Mouse (Mus musculus) CH12F3 (cell line): ENCODE data around the gene Wwox.

ENCODE experiments used
- in situ Hi-C: fragments of 300-500 bp; cut with MboI; formaldehyde crosslinking; loops from 2 replicates; pipeline ENCODE4 v1.14.3; 2020; ENCODE audit warnings: low sequenced_read_pairs

Wwox gene

DNA sequence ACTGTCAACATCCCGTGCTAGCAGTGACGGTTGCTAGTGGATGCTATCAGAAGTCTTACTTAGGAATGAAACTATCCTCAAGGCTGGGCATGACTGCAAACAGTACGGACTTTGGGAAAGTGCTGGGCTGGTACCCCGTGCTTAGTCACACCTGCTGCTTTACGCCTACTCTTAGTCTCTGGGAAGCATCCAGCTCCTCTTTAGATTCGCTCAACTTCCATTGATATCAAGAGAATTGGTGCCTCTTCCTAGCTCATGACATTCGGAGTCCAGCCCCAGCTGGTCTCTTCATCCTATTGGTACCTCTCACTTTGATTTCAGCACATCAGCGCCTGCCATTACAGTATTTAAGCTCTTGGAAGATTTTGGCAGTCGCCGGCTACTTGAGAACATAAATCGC lies 23.1 kb downstream of the Wwox start:
- in situ Hi-C loops, result loop anchor here (25.0 kb wide), 1 partner anchor 1975 kb away; no protein-coding TSS in a partner anchor

DNA sequence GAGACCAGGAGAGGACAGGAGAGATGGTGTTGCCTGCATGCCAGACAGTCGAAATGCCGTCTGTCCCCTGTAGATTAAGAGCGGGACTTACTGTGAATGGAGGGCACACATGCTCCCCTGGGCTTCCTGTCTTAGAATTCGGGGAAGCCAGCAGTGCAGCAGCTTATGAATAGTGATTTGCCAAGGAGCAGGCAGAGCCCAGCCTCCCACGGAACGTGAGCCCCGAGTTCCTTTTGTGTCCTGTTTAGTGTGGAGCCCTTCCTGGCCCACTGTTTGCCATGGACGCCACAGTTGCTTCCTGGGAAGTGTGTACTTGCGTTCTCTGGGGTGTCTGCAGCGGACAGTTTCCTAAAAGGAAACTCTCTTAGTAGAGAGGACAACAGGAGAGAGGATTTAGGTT lies 23.9 kb downstream of the Wwox start:
- in situ Hi-C loops, result loop anchor here (25.0 kb wide), 1 partner anchor 1974 kb away; no protein-coding TSS in a partner anchor

DNA sequence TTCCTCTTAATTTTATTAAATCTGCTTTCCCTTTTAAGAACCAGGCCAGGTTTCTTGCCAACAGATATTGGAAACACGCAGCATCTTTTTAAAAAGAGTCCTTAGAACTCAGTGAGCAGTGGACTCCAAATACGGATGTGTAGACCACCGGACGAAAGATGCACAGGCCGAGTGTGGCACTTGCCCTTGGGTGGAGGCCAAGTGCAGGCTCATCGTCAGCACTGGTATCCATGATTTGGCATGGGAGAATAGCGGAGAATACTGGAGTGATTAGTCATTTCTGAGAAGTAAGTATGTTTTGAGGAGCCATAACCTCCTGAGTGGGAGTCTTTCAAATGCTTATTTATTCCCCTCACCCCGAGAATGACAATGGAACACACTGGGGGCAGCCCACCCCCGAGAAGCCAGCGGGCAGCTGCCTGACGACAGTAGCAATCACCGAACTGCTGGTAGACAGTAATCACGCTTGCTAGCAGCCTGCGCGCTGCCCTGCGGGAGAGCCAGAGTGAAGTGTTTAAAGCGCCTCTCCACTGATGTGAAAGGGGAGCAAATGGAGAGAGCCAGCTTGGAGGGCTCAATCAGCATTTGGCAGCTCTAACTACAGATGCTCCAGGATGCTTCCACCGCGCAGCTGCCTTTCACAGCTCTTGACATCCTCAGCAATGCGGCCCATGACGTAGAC lies 29.2 kb downstream of the Wwox start:
- in situ Hi-C loops, result loop anchor here (25.0 kb wide), 1 partner anchor 1969 kb away; no protein-coding TSS in a partner anchor

- in situ Hi-C loops, result loop anchor here (25.0 kb wide), 1 partner anchor 1968 kb away; no protein-coding TSS in a partner anchor
Observed at GRCm38 (mm10) chr8:114469208-114469590, 29.7 kb downstream of the Wwox start.

GRCm38 (mm10) chr8:114473546-114473945 lies 34.1 kb downstream of the Wwox start:
- in situ Hi-C loops, result loop anchor here (25.0 kb wide), 1 partner anchor 1964 kb away; no protein-coding TSS in a partner anchor

DNA sequence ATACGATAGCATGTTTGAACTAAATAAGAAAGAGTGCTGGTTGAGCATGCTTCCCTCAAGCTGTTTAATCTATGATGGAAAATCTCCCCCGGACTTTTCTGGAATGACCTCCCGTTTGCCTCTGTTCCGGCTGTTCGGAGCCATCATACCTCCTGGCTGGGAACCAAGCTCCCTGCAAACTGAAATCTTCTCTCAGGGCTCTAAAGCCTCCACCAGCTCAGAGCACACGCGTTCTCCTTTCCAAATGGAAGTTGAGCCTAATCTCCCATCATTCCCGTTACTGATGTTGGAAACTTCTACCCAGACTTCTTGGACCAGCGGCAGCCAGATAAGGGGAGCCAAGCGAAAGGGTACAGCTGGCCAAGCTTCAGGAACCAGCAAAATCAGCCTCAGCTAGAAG lies 37.5 kb downstream of the Wwox start:
- in situ Hi-C loops, result no loop called here

GRCm38 (mm10) chr8:114477790-114478189 lies 38.3 kb downstream of the Wwox start:
- in situ Hi-C loops, result no loop called here

DNA sequence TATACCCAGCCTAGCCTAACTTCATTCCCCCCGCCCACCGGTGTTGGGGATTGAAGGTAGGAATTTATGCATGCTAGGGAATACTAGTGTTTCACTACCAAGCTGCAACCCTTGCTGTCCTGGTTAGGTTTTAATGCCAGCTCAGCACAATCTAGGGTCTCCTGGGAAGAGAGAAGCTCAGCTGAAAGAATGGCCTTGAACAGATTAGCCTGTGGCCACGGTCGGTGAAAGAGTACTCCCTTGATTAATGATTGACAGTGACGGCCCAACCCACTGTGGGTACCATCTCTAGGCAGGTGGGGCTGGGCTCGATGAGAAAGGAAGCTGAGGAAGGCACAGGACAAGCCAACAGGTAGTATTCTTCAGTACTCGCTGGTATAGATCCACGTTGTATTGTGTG lies 40.3 kb downstream of the Wwox start:
- in situ Hi-C loops, result no loop called here

DNA sequence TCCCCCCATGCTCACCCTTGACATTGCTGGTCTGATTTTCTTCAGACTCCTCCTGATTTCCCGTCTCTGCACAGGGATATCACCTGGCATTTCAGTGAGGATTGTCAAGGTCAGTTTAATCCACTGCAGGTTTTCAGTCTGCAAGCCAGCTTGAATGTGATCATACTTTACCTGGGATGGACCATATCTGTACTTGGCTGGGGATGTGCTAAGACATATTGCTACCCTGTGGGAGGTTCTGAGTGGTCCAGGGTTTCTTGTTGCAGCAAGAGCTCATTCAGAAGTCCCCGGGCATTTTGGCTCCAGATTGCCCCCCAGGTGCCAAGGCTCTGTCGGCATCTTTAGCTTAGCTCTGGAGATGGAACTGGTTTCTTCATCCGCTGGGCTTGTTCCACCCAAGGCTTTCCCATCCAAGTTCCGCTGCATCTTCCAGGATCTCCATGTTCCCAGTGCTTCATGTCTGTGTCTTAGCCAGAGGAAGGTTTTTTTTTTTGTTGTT lies 52.3 kb downstream of the Wwox start:
- in situ Hi-C loops, result no loop called here

- in situ Hi-C loops, result no loop called here
Observed at GRCm38 (mm10) chr8:114499448-114500144, 60.1 kb downstream of the Wwox start.

DNA sequence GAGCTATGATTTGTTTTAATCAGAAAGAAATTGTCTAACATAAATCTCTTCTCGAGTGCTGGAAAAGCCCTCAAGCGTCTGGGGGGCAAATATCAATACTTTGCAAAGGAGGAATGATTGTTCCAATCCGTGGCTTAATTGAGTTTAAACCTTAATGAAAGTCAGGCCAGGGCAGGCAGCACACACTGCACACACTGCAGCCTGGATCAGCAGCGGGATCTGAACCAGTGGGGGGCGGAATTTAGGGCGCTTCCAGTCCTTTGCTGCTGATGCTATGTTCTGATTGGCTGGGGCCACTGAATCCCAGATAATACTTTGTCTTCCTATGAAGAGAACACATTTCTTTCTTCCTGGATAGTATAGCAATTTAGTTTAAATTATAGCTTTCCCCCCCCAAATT lies 62.5 kb downstream of the Wwox start:
- in situ Hi-C loops, result no loop called here

GRCm38 (mm10) chr8:114503196-114503595 lies 63.7 kb downstream of the Wwox start:
- in situ Hi-C loops, result no loop called here

DNA sequence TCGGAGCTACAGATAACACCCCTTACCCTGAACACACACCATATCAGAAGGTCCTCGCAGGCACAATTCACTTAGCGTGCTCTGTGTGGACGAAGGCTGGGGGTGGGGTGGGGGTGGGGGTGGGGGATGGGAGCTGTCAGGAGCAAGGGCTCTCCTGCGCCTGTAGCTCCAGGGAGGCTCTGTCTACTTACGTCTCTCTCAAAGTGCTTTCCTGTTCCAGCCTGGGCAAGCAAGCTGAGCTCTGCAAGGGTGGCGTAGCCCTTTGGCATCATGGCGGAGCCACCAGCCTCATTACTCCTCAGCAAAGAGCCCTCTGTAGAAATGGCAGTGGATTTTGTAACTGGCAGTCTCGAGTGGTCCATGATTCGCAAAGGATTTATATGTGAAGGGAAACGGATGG lies 65.4 kb downstream of the Wwox start:
- in situ Hi-C loops, result no loop called here

- in situ Hi-C loops, result no loop called here
Observed at GRCm38 (mm10) chr8:114505351-114506347, 66.2 kb downstream of the Wwox start.

DNA sequence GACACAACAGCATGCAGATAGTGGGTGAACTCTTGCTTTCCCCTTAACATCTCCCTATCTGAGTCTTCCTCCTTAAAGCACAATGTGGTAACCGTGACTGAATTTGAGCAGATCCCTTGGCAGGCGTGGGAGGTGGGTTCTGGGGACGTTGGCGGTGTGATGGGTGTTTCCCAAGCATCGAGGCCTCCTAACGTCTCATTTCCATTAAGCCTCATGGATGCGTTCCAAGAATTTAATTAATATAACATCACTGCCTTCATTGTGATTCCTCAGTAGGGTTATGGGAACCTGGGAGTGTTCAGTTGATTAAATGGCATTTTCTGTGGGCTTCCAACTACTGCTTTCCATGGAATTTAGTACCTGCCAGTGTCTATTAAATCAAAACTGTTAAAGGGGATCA lies 67.9 kb downstream of the Wwox start:
- in situ Hi-C loops, result no loop called here

DNA sequence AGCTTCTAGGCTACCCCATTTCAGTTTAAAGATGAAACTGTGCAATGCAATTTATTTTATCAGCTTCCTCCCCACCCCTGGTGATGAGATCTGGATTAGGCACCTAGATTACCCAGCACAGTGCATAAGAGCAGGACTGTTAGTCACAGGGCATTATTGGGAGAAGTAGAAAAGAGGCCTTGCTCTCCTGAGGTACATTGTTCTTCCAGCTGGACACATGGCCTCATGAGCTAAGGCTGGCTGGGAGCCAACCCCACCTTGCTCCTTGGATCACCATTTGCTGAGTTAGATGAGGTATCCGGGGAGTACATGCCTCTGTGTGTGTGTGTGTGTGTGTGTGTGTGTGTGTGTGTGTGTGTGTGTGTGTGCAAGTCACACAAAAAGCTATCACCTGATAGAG lies 70.8 kb downstream of the Wwox start:
- in situ Hi-C loops, result no loop called here

GRCm38 (mm10) chr8:114512075-114512935 lies 72.8 kb downstream of the Wwox start:
- in situ Hi-C loops, result no loop called here

GRCm38 (mm10) chr8:114514692-114515091 lies 75.2 kb downstream of the Wwox start:
- in situ Hi-C loops, result no loop called here

GRCm38 (mm10) chr8:114523061-114523460 lies 83.6 kb downstream of the Wwox start:
- in situ Hi-C loops, result no loop called here
